Mouse (Mus musculus): ENCODE data around the gene Gm20696.

Gm20696 gene

GRCm38 (mm10) chr6:99663232-99663631 lies 3.4 kb downstream of the Gm20696 start:
- no peak for DNase-seq

- DNase-seq: no peak
Observed at GRCm38 (mm10) chr6:99660443-99660842, 6.2 kb downstream of the Gm20696 start.

GRCm38 (mm10) chr6:99658586-99658985 lies 8.0 kb downstream of the Gm20696 start:
- DNase-seq: no peak

GRCm38 (mm10) chr6:99656088-99656487 lies 10.5 kb downstream of the Gm20696 start:
- DNase-seq: no peak

GRCm38 (mm10) chr6:99655488-99655887 lies 11.1 kb downstream of the Gm20696 start:
- DNase-seq: no peak

GRCm38 (mm10) chr6:99654343-99654742 lies 12.3 kb downstream of the Gm20696 start:
- DNase-seq: no peak

- DNase-seq: no peak
Observed at GRCm38 (mm10) chr6:99652341-99652740, 14.3 kb downstream of the Gm20696 start.

GRCm38 (mm10) chr6:99649307-99649706 lies 17.3 kb downstream of the Gm20696 start:
- DNase-seq: no peak

GRCm38 (mm10) chr6:99646344-99646743 lies 20.3 kb downstream of the Gm20696 start:
- no peak for DNase-seq

- no peak for DNase-seq
Observed at GRCm38 (mm10) chr6:99644876-99645275, 21.7 kb downstream of the Gm20696 start.

- no peak for DNase-seq
Observed at GRCm38 (mm10) chr6:99644386-99644785, 22.2 kb downstream of the Gm20696 start.

GRCm38 (mm10) chr6:99643439-99644199 lies 23.0 kb downstream of the Gm20696 start:
- no peak for DNase-seq

GRCm38 (mm10) chr6:99637456-99637855 lies 29.1 kb downstream of the Gm20696 start:
- DNase-seq: no peak

GRCm38 (mm10) chr6:99636801-99637200 lies 29.8 kb downstream of the Gm20696 start:
- DNase-seq: no peak

- no peak for DNase-seq
Observed at GRCm38 (mm10) chr6:99636121-99636520, 30.5 kb downstream of the Gm20696 start.

- peak; percentile 32 to 33 for DNase-seq
Observed at GRCm38 (mm10) chr6:99632121-99632980, 34.2 kb downstream of the Gm20696 start.

- DNase-seq: no peak
Observed at GRCm38 (mm10) chr6:99631637-99632036, 35.0 kb downstream of the Gm20696 start.

- DNase-seq: peak; percentile 51 to 62
Observed at GRCm38 (mm10) chr6:99629726-99630458, 36.7 kb downstream of the Gm20696 start.

GRCm38 (mm10) chr6:99626347-99626746 lies 40.2 kb downstream of the Gm20696 start:
- no peak for DNase-seq

- DNase-seq: no peak
Observed at GRCm38 (mm10) chr6:99625803-99626202, 40.8 kb downstream of the Gm20696 start.

GRCm38 (mm10) chr6:99625306-99625705 lies 41.3 kb downstream of the Gm20696 start:
- no peak for DNase-seq

- no peak for DNase-seq
Observed at GRCm38 (mm10) chr6:99624542-99624941, 42.1 kb downstream of the Gm20696 start.

GRCm38 (mm10) chr6:99623641-99624040 lies 43.0 kb downstream of the Gm20696 start:
- DNase-seq: peak; percentile 30 to 47
